Mouse (Mus musculus): ENCODE measurements around the gene Efcab7.

DNA sequence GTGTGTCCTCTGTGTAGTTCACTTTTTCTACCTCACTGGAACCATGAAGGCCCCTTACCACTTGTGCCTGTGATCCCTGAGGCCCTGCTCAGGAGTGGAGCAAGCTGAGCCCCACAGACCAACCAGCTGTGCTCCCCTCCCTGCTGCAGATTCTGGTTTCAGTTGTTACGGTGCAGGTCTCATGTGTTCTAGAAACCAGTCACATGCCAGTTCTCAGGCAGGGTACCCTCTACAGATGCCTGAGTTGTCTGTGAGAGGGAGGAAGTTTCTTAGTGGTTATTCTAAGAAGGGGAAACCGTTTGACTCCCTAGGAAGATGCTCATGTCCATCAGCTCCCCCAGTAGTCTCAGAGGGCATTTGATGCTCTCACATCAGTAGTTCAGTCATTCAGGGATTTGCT, 115.6 kb downstream of the Efcab7 start:
- no peak for TF ChIP-seq CTCF (IDR thresholded peaks at IDR 0.05; ENCODE audit: control insufficient read depth, insufficient read depth, insufficient read length)
- TF ChIP-seq FOSL1 (IDR thresholded peaks at IDR 0.05; ENCODE audit: insufficient read depth, low read length, poor library complexity, severe bottlenecking): no peak
- TF ChIP-seq CEBPB (IDR thresholded peaks at IDR 0.05; ENCODE audit: low read depth): no peak
- no peak for TF ChIP-seq MYOD1 (IDR thresholded peaks at IDR 0.05; ENCODE audit: control insufficient read depth, insufficient read length, low read depth)
- no peak for TF ChIP-seq MAX (IDR thresholded peaks at IDR 0.05)
- TF ChIP-seq USF1 (IDR thresholded peaks at IDR 0.05; ENCODE audit: low read depth): no peak

Data from C2C12 (cell line).